In genomic region chr4:93352930-93353329, GRCm38 (mm10) we compare ENCODE assay signal across 9 mouse cellular contexts.
DNase-seq lines count a peak whose midpoint lies in the region.
"Had no signal": no experiment of that assay in that cellular context is flagged by ENCODE, and none has a peak within 500 bp of the region (broad histone marks: within the 10 kb centered on the region; RNA-seq: fewer than 3 reads in every experiment).

No protein-coding gene starts in this region.

- peak; percentile 15 to 42 for DNase-seq in cerebellum, postnatal 10 days
- DNase-seq in cerebellum, adult 18-20 months: no peak
- peak; percentile 3 for DNase-seq in kidney, postnatal 14 days
- DNase-seq in kidney, adult 8-10 months: no peak
- peak; percentile 12 for DNase-seq in ES-CJ7 (ENCODE audit: low read depth, low spot score)
- DNase-seq in induced T-regulatory cell, adult 2 months (ENCODE audit: low read depth): peak; percentile 1
- no peak for DNase-seq in ovary, postnatal 14 days (ENCODE audit: low spot score)
- DNase-seq in right cerebral cortex, postnatal 14 days: no peak
- DNase-seq: heart, adult 11 months had no signal

Comparison
In these comparisons a context has a peak if more than half of its experiments do, and no peak if none do; other contexts are left out.
1. DNase-seq: peak in cerebellum, postnatal 10 days (2 of 2), kidney, postnatal 14 days (single experiment), ES-CJ7 (single experiment) and induced T-regulatory cell, adult 2 months (single experiment); none in cerebellum, adult 18-20 months (0 of 2), kidney, adult 8-10 months (0 of 2), ovary, postnatal 14 days (single experiment) and right cerebral cortex, postnatal 14 days (single experiment).